Mouse (Mus musculus): Measurements from ENCODE around the gene Mon1b. TPM values are rescaled to one million over a fixed set of nuclear protein-coding genes. Genes with fewer than 3 reads are reported as not detected.

The Mon1b gene
- 5.4 and 6.2 TPM in 2 replicates for polyA plus RNA-seq (2012; rRNA removed)
- polyA plus RNA-seq (2014; fragmentation: Nextera tagmentation; extraction: Ambion mirVana) = 6.4 and 7.8 TPM in 2 replicates

DNA sequence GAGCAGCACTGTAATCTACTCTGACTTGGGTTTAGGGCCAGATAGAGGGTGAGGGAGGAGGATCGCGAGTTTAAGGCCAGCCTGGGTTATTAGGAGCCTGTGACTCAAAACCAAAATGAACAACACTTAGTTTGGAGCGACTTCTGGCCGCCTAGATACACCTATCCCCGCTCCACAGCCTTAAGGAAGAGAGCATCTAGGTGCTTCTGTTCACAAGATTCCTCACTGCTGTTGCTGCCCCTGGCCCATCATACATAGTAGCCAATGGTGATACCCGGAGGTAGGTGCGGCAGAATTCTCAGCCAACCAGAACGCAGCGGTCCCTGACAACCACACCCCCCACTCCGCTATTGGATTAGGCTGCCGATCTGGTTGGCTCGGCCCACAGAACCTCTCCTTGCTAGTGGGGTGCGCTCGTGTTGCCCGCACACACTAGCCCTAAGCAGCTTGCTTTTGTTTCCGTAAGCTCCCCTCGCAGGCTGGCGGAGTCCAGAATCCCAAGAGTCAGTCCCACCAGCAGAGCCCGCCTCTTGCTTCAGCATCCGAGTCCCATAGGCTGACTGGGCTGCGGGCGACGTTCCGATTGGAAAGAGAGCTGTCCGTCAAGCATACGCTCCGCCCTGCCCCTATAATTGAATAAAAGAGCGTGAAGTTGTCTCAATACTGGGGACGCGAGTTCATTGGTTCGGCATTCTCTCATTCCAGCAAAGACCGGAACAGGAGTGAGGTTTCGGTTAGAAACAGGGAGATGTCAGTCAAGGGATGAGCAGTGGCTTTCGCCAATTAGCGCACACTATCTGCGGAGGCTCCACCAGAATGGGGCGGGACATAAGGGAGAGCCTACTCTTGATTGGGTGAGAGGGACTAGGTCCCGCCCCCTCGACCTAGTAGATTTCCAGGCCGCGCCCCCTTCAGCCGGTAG lies at the start of gene Mon1b:
Gene Mon1b, plus strand, starts transcription at position 918 of the 922 bp plus-strand sequence.
- WGBS = under 1% methylated on average over 42 of the region's 42 CpGs
- Histone ChIP-seq H3K27me3 (ENCODE audit: control insufficient read depth, insufficient read depth, low read length) (no peaks in the 10 kb centered on the region), H3K9ac (ENCODE audit: low read depth, low read length, severe bottlenecking) (peak within 1 kb of the TSS; percentile 54), H3K9me3 (ENCODE audit: control insufficient read depth, low read length) (no peaks in the 10 kb centered on the region), H3K27ac (replicated peaks; ENCODE audit: low read depth, low read length) (peak within 1 kb of the TSS; percentile 72), H3K4me2 (replicated peaks; ENCODE audit: low read depth, low read length, severe bottlenecking) (peak within 1 kb of the TSS; percentile 96), H3K36me3 (ENCODE audit: control insufficient read depth, insufficient read depth, low read length) (peaks cover 20% of the 10 kb centered on the region), H3K4me3 (replicated peaks; ENCODE audit: low read length) (peak within 1 kb of the TSS; percentile 56), H3K4me1 (ENCODE audit: control insufficient read depth, insufficient read depth, low read length) (peaks cover 14% of the 10 kb centered on the region)
- ATAC-seq (ENCODE audit: low FRiP score, low read depth) (peak; percentile 99), DNase-seq (ENCODE audit: low spot score) (peak; percentile 100)
- no peak for TF ChIP-seq POLR2A (IDR thresholded peaks at IDR 0.05; ENCODE audit: borderline replicate concordance, extremely low read depth, insufficient read depth, insufficient read length)

DNA sequence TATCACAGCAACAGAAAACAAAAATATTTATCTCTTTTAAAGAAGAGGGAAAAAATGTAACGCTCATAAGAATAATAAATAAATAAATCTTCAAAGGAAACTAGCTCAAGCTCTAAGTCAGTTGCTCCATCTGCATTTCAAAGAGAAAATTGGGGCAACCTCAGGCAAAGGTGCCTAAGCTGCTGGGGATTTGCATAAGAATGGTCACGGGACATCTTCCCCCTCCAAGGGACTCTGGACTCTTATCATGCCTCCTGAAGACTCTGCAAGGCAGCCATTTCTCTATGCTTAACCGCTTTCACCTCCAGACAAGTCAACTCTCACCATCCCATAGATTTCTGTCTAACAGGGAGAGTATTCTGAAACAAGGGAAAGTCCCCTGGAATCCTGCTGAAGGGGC lies 37.0 kb upstream of the Mon1b start:
- no peak for TF ChIP-seq POLR2A (IDR thresholded peaks at IDR 0.05; ENCODE audit: borderline replicate concordance, extremely low read depth, insufficient read depth, insufficient read length)

DNA sequence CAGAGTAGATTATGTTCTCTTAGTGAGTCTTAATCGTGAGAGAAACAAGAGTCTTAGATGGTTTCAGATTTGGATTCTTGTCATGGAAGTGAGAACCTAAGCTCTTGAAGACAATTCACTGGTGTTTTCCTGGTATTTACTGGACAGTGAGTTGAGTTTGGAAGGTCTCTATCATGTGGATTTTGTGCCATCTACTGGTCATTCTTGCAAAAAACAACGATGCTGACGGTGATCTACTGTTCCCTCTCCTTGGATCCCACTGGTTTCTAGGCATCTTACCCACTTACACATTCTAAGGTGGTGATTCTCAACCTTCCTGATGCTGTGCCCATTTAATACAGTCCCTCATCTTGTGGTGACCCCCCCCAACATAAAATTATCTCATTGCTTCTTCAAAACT lies 2.8 kb upstream of the Mon1b start:
- Histone ChIP-seq H3K4me3 (replicated peaks; ENCODE audit: low read length) (no peak overlapping the region), H3K4me2 (replicated peaks; ENCODE audit: low read depth, low read length, severe bottlenecking) (no peak overlapping the region), H3K27ac (replicated peaks; ENCODE audit: low read depth, low read length) (no peak overlapping the region), H3K36me3 (ENCODE audit: control insufficient read depth, insufficient read depth, low read length) (no peaks in the 10 kb centered on the region), H3K4me1 (ENCODE audit: control insufficient read depth, insufficient read depth, low read length) (peaks cover 14% of the 10 kb centered on the region), H3K9ac (ENCODE audit: low read depth, low read length, severe bottlenecking) (no peak overlapping the region), H3K27me3 (ENCODE audit: control insufficient read depth, insufficient read depth, low read length) (no peaks in the 10 kb centered on the region), H3K9me3 (ENCODE audit: control insufficient read depth, low read length) (no peaks in the 10 kb centered on the region)
- WGBS = 10% methylated on average over 3 of the region's 3 CpGs
- ATAC-seq (ENCODE audit: low FRiP score, low read depth) (no peak), DNase-seq (ENCODE audit: low spot score) (peak; percentile 79)
- no peak for TF ChIP-seq POLR2A (IDR thresholded peaks at IDR 0.05; ENCODE audit: borderline replicate concordance, extremely low read depth, insufficient read depth, insufficient read length)

More for the DNA sequence above, 37.0 kb upstream of the Mon1b start:
- no peaks in the 10 kb centered on the region for H3K36me3 ChIP-seq (ENCODE audit: control insufficient read depth, insufficient read depth, low read length)
- H3K4me1 ChIP-seq (ENCODE audit: control insufficient read depth, insufficient read depth, low read length) = no peaks in the 10 kb centered on the region
- no peak overlapping the region for H3K9ac ChIP-seq (ENCODE audit: low read depth, low read length, severe bottlenecking)
- WGBS = 50% methylated on average over 3 of the region's 3 CpGs
- H3K27ac ChIP-seq (replicated peaks; ENCODE audit: low read depth, low read length) = no peak overlapping the region
- H3K4me2 ChIP-seq (replicated peaks; ENCODE audit: low read depth, low read length, severe bottlenecking) = no peak overlapping the region
- H3K9me3 ChIP-seq (ENCODE audit: control insufficient read depth, low read length) = no peaks in the 10 kb centered on the region
- DNase-seq (ENCODE audit: low spot score) (no peak), ATAC-seq (ENCODE audit: low FRiP score, low read depth) (no peak)
- no peak overlapping the region for H3K4me3 ChIP-seq (replicated peaks; ENCODE audit: low read length)
- H3K27me3 ChIP-seq (ENCODE audit: control insufficient read depth, insufficient read depth, low read length) = no peaks in the 10 kb centered on the region

DNA sequence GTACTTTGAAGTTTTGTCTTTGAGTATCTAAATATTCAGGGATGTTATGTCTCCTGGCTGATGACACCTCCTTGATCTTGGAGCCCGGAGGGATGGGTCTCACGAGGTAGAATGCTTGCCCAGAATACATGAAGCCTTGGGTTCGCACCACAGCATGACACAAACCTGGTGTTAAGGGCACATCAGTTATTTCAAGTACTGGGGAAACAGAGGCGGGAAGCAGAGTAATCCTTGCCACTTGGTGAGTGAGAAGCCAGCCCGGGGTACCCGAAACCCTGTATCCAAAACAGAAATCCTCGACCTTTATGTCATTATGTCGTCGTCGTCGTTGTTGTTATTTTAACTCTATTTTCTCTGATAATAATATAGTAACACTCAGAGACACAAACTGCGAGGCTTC lies 1.2 kb upstream of the Mon1b start:
- Histone ChIP-seq H3K9me3 (ENCODE audit: control insufficient read depth, low read length) (no peaks in the 10 kb centered on the region), H3K36me3 (ENCODE audit: control insufficient read depth, insufficient read depth, low read length) (peaks cover 14% of the 10 kb centered on the region), H3K27me3 (ENCODE audit: control insufficient read depth, insufficient read depth, low read length) (no peaks in the 10 kb centered on the region), H3K4me3 (replicated peaks; ENCODE audit: low read length) (peak overlapping the region; percentile 56), H3K4me1 (ENCODE audit: control insufficient read depth, insufficient read depth, low read length) (peaks cover 14% of the 10 kb centered on the region), H3K9ac (ENCODE audit: low read depth, low read length, severe bottlenecking) (no peak overlapping the region), H3K27ac (replicated peaks; ENCODE audit: low read depth, low read length) (no peak overlapping the region), H3K4me2 (replicated peaks; ENCODE audit: low read depth, low read length, severe bottlenecking) (peak overlapping the region; percentile 49)
- no peak for DNase-seq (ENCODE audit: low spot score)
- TF ChIP-seq POLR2A (IDR thresholded peaks at IDR 0.05; ENCODE audit: borderline replicate concordance, extremely low read depth, insufficient read depth, insufficient read length) = no peak
- no peak for ATAC-seq (ENCODE audit: low FRiP score, low read depth)
- WGBS = 31% methylated on average over 12 of the region's 12 CpGs

DNA sequence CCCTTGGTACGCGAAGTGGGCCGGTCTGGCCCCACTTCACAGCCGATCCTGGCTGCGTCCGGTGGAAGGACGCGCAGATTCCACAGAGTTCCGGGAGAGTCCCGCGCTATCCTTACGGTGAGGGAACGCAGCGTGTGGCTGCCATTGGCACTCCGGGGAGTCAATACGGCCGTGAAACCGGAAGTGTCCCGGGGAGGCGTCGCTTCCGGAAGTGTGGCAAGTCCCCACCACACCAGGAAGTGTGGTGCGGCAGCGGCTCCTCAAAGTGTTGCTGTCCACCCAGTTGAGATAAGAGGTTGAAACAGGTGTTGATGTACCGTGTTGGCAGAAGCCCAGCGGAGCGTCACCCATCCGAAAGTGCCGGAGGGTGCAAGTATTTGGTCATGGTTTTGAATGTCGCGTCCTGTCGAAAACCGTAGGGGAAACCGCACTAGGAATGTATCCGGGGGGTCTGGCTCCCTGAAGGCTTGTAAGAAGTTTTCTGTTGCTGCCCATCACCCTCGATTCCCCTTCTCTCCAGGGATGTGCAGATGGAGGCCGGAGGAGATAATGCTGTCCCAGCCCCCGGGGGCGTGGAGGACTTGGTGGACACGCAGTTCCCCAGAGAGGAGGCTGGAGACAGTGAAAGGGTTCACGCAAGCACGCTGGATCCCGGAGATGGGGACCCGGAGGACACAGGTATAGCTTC lies 349 bp downstream of the Mon1b start:
- Histone ChIP-seq H3K9ac (ENCODE audit: low read depth, low read length, severe bottlenecking) (peak overlapping the region; percentile 54), H3K27ac (replicated peaks; ENCODE audit: low read depth, low read length) (peak overlapping the region; percentile 72), H3K9me3 (ENCODE audit: control insufficient read depth, low read length) (no peaks in the 10 kb centered on the region), H3K4me3 (replicated peaks; ENCODE audit: low read length) (peak overlapping the region; percentile 56), H3K4me2 (replicated peaks; ENCODE audit: low read depth, low read length, severe bottlenecking) (peak overlapping the region; percentile 96), H3K4me1 (ENCODE audit: control insufficient read depth, insufficient read depth, low read length) (peaks cover 14% of the 10 kb centered on the region), H3K36me3 (ENCODE audit: control insufficient read depth, insufficient read depth, low read length) (peaks cover 28% of the 10 kb centered on the region), H3K27me3 (ENCODE audit: control insufficient read depth, insufficient read depth, low read length) (no peaks in the 10 kb centered on the region)
- peak; percentile 59; the same call in 1 of the 2 replicates for TF ChIP-seq POLR2A (IDR thresholded peaks at IDR 0.05; ENCODE audit: borderline replicate concordance, extremely low read depth, insufficient read depth, insufficient read length)
- WGBS = under 1% methylated on average over 44 of the region's 44 CpGs
- DNase-seq (ENCODE audit: low spot score) (no peak), ATAC-seq (ENCODE audit: low FRiP score, low read depth) (peak; percentile 81)
